Mouse (Mus musculus): ENCODE data around the gene Fcrl5. TPM values are rescaled to one million over a fixed set of nuclear protein-coding genes. Genes with fewer than 3 reads are reported as not detected.

Fcrl5 gene
- total RNA-seq (2023): 2.2 TPM

GRCm38 (mm10) chr3:87435479-87435878 is at the start of gene Fcrl5:
Gene Fcrl5 (plus strand): TSS chr3:87435773.

GRCm38 (mm10) chr3:87525043-87525836 is 89.7 kb downstream of the Fcrl5 start, which contains the start of gene Etv3:
Gene Etv3 (plus strand): TSS chr3:87525407.

Other genes with a start within 250 kb of the Fcrl5 start
- gene Fcrls, start 172.0 kb upstream of the Fcrl5 start, total RNA-seq (2023): not detected
- gene Cd5l, start 77.9 kb upstream of the Fcrl5 start, total RNA-seq (2023): 2.8 TPM
- gene Fcrl1, start 59.4 kb upstream of the Fcrl5 start, total RNA-seq (2023): 11.1 TPM
- gene Etv3, start 89.6 kb downstream of the Fcrl5 start, total RNA-seq (2023): 100 TPM
- gene Arhgef11, start 181.8 kb downstream of the Fcrl5 start, total RNA-seq (2023): 36.6 TPM

Measured in CD4-positive naive resting alpha-beta T cell, adult 57 days (primary cell).